In genomic region chr13:20311612-20312011, GRCm38 (mm10) we compare ENCODE assay signal across 8 mouse cellular contexts.
DNase-seq lines count a peak whose midpoint lies in the region; ATAC-seq and TF ChIP-seq lines count a peak whose summit lies in the region.

No protein-coding gene starts in this region.

- no peak for ATAC-seq in heart, embryonic 11.5 days (replicated peaks; ENCODE audit: insufficient number of reproducible peaks, low FRiP score, low TSS enrichment)
- ATAC-seq in cerebellum, adult (ENCODE audit: insufficient number of reproducible peaks, low FRiP score, low TSS enrichment): peak; percentile 82
- ATAC-seq in forebrain, postnatal 0 days: peak; percentile 86
- peak; percentile 80 for ATAC-seq in hindbrain, embryonic 14.5 days (ENCODE audit: low FRiP score)
- peak; percentile 59; the same call in 1 of the 2 replicates for ATAC-seq in midbrain, embryonic 14.5 days (ENCODE audit: low FRiP score, low TSS enrichment)

- no peak overlapping the region for H3K27ac ChIP-seq in heart, embryonic 11.5 days (ENCODE audit: low read depth, low read length)
- no peak overlapping the region for H3K27ac ChIP-seq in forebrain, postnatal 0 days (ENCODE audit: low read depth, low read length)
- H3K27ac ChIP-seq in hindbrain, embryonic 14.5 days: no peak overlapping the region
- no peak overlapping the region for H3K27ac ChIP-seq in midbrain, embryonic 14.5 days (replicated peaks; ENCODE audit: low read depth, low read length)
- H3K27ac ChIP-seq in spleen, adult 2 months (ENCODE audit: insufficient read depth, low read length): no peak overlapping the region

- H3K9ac ChIP-seq in heart, embryonic 11.5 days (ENCODE audit: low read depth, low read length): no peak overlapping the region
- no peak overlapping the region for H3K9ac ChIP-seq in forebrain, postnatal 0 days
- no peak overlapping the region for H3K9ac ChIP-seq in hindbrain, embryonic 14.5 days
- no peak overlapping the region for H3K9ac ChIP-seq in midbrain, embryonic 14.5 days (replicated peaks; ENCODE audit: low read length)

- peak; percentile 93 for DNase-seq in heart, adult 11 months
- peak; percentile 94 for DNase-seq in forebrain, postnatal 0 days
- DNase-seq in hindbrain, embryonic 14.5 days (ENCODE audit: low spot score): peak; percentile 94
- peak; percentile 58 to 92 for DNase-seq in left cerebral cortex, adult 9 months (ENCODE audit: low spot score in 2 of 2)
- DNase-seq in midbrain, embryonic 14.5 days: peak; percentile 96
- DNase-seq in spleen, adult 2 months (ENCODE audit: low read depth in 1 of 2, low spot score in 2 of 2): peak; percentile 50 to 75

- no peak overlapping the region for H3K4me2 ChIP-seq in heart, embryonic 11.5 days
- H3K4me2 ChIP-seq in forebrain, postnatal 0 days (ENCODE audit: low read depth): no peak overlapping the region
- no peak overlapping the region for H3K4me2 ChIP-seq in hindbrain, embryonic 14.5 days (replicated peaks)
- no peak overlapping the region for H3K4me2 ChIP-seq in midbrain, embryonic 14.5 days (ENCODE audit: low read length)

- H3K4me3 ChIP-seq in heart, embryonic 11.5 days (ENCODE audit: low read depth, low read length): no peak overlapping the region
- no peak overlapping the region for H3K4me3 ChIP-seq in forebrain, postnatal 0 days (ENCODE audit: low read depth, low read length)
- H3K4me3 ChIP-seq in hindbrain, embryonic 14.5 days (replicated peaks; ENCODE audit: low read length): no peak overlapping the region
- no peak overlapping the region for H3K4me3 ChIP-seq in midbrain, embryonic 14.5 days (replicated peaks; ENCODE audit: low read depth, low read length)
- no peak overlapping the region for H3K4me3 ChIP-seq in spleen, adult 2 months (ENCODE audit: extremely low read depth, insufficient read depth, insufficient read length)

- TF ChIP-seq CTCF in forebrain, postnatal 0 days (IDR thresholded peaks at IDR 0.05; ENCODE audit: low read depth): peak; percentile 97
- TF ChIP-seq CTCF in spleen, adult 2 months (IDR thresholded peaks at IDR 0.05; ENCODE audit: extremely low read depth, insufficient read depth, insufficient read length, insufficient replicate concordance): peak; percentile 73; the same call in 1 of the 2 replicates

- peaks cover 5% of the 10 kb centered on the region; the same call in 1 of the 2 replicates for H3K4me1 ChIP-seq in heart, embryonic 11.5 days (ENCODE audit: control insufficient read depth, insufficient read depth, low read length)
- peaks cover 11% of the 10 kb centered on the region; the same call in 1 of the 2 replicates for H3K4me1 ChIP-seq in forebrain, postnatal 0 days (ENCODE audit: insufficient read depth)
- H3K4me1 ChIP-seq in hindbrain, embryonic 14.5 days (replicated peaks; ENCODE audit: control insufficient read depth, insufficient read depth, low read length): peaks cover 11% of the 10 kb centered on the region; the same call in 1 of the 2 replicates
- H3K4me1 ChIP-seq in midbrain, embryonic 14.5 days (ENCODE audit: control insufficient read depth, insufficient read depth, low read length): peaks cover 4% of the 10 kb centered on the region; the same call in 1 of the 2 replicates
- H3K4me1 ChIP-seq in spleen, adult 2 months (ENCODE audit: control insufficient read depth, insufficient read depth, insufficient read length): no peaks in the 10 kb centered on the region

- no peak for TF ChIP-seq POLR2A in spleen, adult 2 months (IDR thresholded peaks at IDR 0.05; ENCODE audit: low read depth, low read length)

- no peaks in the 10 kb centered on the region for H3K36me3 ChIP-seq in heart, embryonic 11.5 days (ENCODE audit: control insufficient read depth, insufficient read depth, low read length)
- H3K36me3 ChIP-seq in forebrain, postnatal 0 days (ENCODE audit: insufficient read depth): no peaks in the 10 kb centered on the region
- H3K36me3 ChIP-seq in hindbrain, embryonic 14.5 days (replicated peaks; ENCODE audit: control insufficient read depth, insufficient read depth): no peaks in the 10 kb centered on the region
- no peaks in the 10 kb centered on the region for H3K36me3 ChIP-seq in midbrain, embryonic 14.5 days (ENCODE audit: control insufficient read depth, insufficient read depth, low read length)
- peaks cover 8% of the 10 kb centered on the region; the same call in 1 of the 2 replicates for H3K36me3 ChIP-seq in spleen, adult 2 months (ENCODE audit: control insufficient read depth, insufficient read depth, low read length)

- WGBS in heart, embryonic 11.5 days (ENCODE audit: insufficient replicate concordance): 26% methylated on average over 3 of the region's 3 CpGs
- 7% methylated on average over 3 of the region's 3 CpGs for WGBS in forebrain, postnatal 0 days
- 12% methylated on average over 3 of the region's 3 CpGs for WGBS in hindbrain, embryonic 14.5 days
- 10% methylated on average over 3 of the region's 3 CpGs for WGBS in midbrain, embryonic 14.5 days
- 23% methylated on average over 3 of the region's 3 CpGs for WGBS in spleen, adult 2 months

- no peaks in the 10 kb centered on the region for H3K9me3 ChIP-seq in heart, embryonic 11.5 days (replicated peaks; ENCODE audit: control insufficient read depth, low read length)
- H3K9me3 ChIP-seq in forebrain, postnatal 0 days (ENCODE audit: low read length): no peaks in the 10 kb centered on the region
- H3K9me3 ChIP-seq in hindbrain, embryonic 14.5 days (ENCODE audit: control insufficient read depth, low read length): no peaks in the 10 kb centered on the region
- H3K9me3 ChIP-seq in midbrain, embryonic 14.5 days (ENCODE audit: control insufficient read depth, low read length): no peaks in the 10 kb centered on the region

- no peaks in the 10 kb centered on the region for H3K27me3 ChIP-seq in heart, embryonic 11.5 days (ENCODE audit: control insufficient read depth, insufficient read depth, low read length)
- no peaks in the 10 kb centered on the region for H3K27me3 ChIP-seq in forebrain, postnatal 0 days (ENCODE audit: insufficient read depth, low read length)
- H3K27me3 ChIP-seq in hindbrain, embryonic 14.5 days (ENCODE audit: control insufficient read depth, insufficient read depth, low read length): no peaks in the 10 kb centered on the region
- no peaks in the 10 kb centered on the region for H3K27me3 ChIP-seq in midbrain, embryonic 14.5 days (ENCODE audit: control insufficient read depth, insufficient read depth, low read length)
- H3K27me3 ChIP-seq in spleen, adult 2 months (ENCODE audit: control insufficient read depth, insufficient read depth, low read length): no peaks in the 10 kb centered on the region
